Mouse (Mus musculus) midbrain, embryonic 16.5 days (tissue): ENCODE measurements around the gene Slc10a1. TPM values are rescaled to one million over a fixed set of nuclear protein-coding genes. Genes with fewer than 3 reads are reported as not detected.
A peak's percentile ranks its signal among the peaks of the same experiment; 100 is the strongest.

Experiments
- ATAC-seq: fragments of 200-750 bp; cut with Nextera tagmentation; 2 replicates; pipeline ENCODE4 v1.8.0; 2017; ENCODE audit warnings: moderate TSS enrichment
- H3K27ac ChIP-seq: fragments of 300-500 bp; sonication (generic); 2 replicates; pipeline ENCODE4 v1.5.1; 2014; ENCODE audit warnings: mild to moderate bottlenecking, low read length, mixed read lengths
- H3K27me3 ChIP-seq: fragments of 300-500 bp; sonication (generic); 2 replicates; pipeline ENCODE4 v1.6.1; 2014; ENCODE audit warnings: low read depth, low read length, mixed read lengths; ENCODE audit not compliant: control insufficient read depth, insufficient read depth
- H3K36me3 ChIP-seq: fragments of 300-500 bp; sonication (generic); 2 replicates; pipeline ENCODE4 v1.6.1; 2014; ENCODE audit warnings: mild to moderate bottlenecking, low read length, moderate library complexity, mixed read lengths; ENCODE audit not compliant: control insufficient read depth, insufficient read depth
- H3K4me1 ChIP-seq: fragments of 300-500 bp; sonication (generic); 2 replicates; pipeline ENCODE4 v1.6.1; 2014; ENCODE audit warnings: mild to moderate bottlenecking, low read length, mixed read lengths; ENCODE audit not compliant: control insufficient read depth, insufficient read depth
- H3K4me2 ChIP-seq: fragments of 300-500 bp; sonication (generic); 2 replicates; pipeline ENCODE4 v1.6.1; 2014; ENCODE audit warnings: mild to moderate bottlenecking, low read length, mixed read lengths
- H3K4me3 ChIP-seq: fragments of 300-500 bp; sonication (generic); 2 replicates; pipeline ENCODE4 v1.5.1; 2014; ENCODE audit warnings: low read depth, mild to moderate bottlenecking, low read length, moderate library complexity, mixed read lengths
- H3K9ac ChIP-seq: fragments of 300-500 bp; sonication (generic); 2 replicates; pipeline ENCODE4 v1.6.1; 2014; ENCODE audit warnings: low read depth, low read length, mixed read lengths
- H3K9me3 ChIP-seq: fragments of 300-500 bp; sonication (generic); replicated peaks from 2 replicates; pipeline ENCODE4 v1.6.1; 2014; ENCODE audit warnings: mild to moderate bottlenecking, low read length, mixed read lengths; ENCODE audit not compliant: control insufficient read depth, poor library complexity, severe bottlenecking
- WGBS: fragments of 180-500 bp; shearing (Covaris S2); extraction: QIAGEN DNeasy Blood & Tissue Kit; methylation state at CpG from one replicate; pipeline ENCODE4 v1.1.7; 2014; 5-methylcytosine and 5-hydroxymethylcytosine counted together
- polyA plus RNA-seq: library from polyadenylated mRNA; unstranded; fragments of >200 nt; fragmentation: Nextera tagmentation; extraction: Ambion mirVana; gene quantifications from 2 replicates; pipeline ENCODE4 v1.2.1, GENCODE M21; 2015

Gene Slc10a1
- polyA plus RNA-seq, 1 experiment from 2014 or later, result 0.45 TPM

DNA sequence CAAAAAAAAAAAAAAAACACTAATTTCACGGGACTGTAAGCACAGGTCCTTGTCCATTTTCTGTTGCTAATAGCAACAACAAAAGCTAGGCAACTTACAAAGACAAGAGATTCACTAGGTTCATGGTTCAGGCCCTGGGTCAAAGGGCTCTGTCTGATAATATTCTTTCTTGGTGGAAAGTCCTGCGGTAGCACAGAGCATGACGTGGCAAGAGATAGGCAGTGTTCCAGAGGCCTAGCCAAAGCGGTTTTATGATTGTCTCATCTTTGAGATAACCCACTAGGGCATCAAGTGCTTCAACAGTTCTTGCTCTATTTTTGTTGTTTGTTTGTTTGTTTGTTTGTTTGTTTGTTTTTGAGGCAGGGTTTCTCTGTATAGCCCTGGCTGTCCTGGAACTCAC is 42.0 kb downstream of the Slc10a1 start:
- no peak for ATAC-seq
- Histone ChIP-seq H3K36me3 (no peaks in the 10 kb centered on the region), H3K4me3 (no peak overlapping the region), H3K27ac (no peak overlapping the region), H3K27me3 (no peaks in the 10 kb centered on the region), H3K9me3 (no peaks in the 10 kb centered on the region), H3K4me1 (0 out of 2 replicates have a peak, but pooled peaks cover 4% of the 10 kb centered on the region), H3K9ac (no peak overlapping the region), H3K4me2 (no peak overlapping the region)
- WGBS, result 80% methylated on average over 4 of the region's 4 CpGs

DNA sequence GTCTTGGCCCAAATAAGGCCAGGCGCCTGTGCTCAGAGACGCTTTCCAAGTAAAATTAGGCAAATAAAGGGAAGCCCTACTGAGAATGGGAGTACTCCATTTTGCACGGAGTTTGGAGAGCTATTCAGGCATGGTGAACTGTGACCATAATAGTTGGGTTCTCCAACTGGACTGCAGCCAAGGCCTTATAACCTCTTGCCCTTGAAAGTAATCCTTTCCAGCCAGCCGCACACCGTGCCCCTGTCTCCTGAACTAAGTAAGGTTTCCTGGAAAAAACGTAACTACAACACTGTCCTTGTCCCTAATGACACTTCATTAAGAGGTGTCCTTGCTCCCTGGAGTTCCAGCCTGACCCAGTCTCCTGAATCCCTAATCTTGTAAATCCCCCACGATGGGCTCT is 42.6 kb downstream of the Slc10a1 start:
- H3K4me1 ChIP-seq, result 0 out of 2 replicates have a peak, but pooled peaks cover 4% of the 10 kb centered on the region
- no peaks in the 10 kb centered on the region for H3K9me3 ChIP-seq
- H3K27me3 ChIP-seq, result no peaks in the 10 kb centered on the region
- ATAC-seq, result no peak
- H3K4me2 ChIP-seq, result no peak overlapping the region
- H3K9ac ChIP-seq, result no peak overlapping the region
- H3K27ac ChIP-seq, result no peak overlapping the region
- H3K4me3 ChIP-seq, result no peak overlapping the region
- 22% methylated on average over 7 of the region's 7 CpGs for WGBS
- no peaks in the 10 kb centered on the region for H3K36me3 ChIP-seq

DNA sequence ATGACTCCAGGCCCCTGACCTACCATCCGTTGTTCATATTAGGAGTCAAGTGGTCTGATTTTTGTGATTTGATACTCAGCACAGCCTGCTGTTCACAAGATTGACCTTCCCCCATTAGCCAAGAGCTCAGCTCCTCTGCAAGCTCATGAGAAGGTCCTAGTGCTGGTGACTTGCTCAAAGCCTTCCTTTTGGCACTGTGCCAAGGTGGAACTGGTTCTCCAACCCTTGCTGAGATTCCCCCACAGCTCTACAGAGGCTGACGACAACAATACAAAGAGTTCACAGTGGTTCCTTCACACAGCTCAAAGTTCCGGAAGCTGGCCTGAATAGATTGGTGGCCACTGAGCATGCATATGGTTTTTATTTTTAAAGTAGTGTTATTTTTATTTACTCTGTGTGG is 44.3 kb downstream of the Slc10a1 start:
- H3K9me3 ChIP-seq, result no peaks in the 10 kb centered on the region
- H3K4me2 ChIP-seq, result no peak overlapping the region
- 76% methylated on average over 3 of the region's 3 CpGs for WGBS
- 0 out of 2 replicates have a peak, but pooled peaks cover 4% of the 10 kb centered on the region for H3K4me1 ChIP-seq
- ATAC-seq, result no peak
- no peak overlapping the region for H3K27ac ChIP-seq
- H3K4me3 ChIP-seq, result no peak overlapping the region
- H3K27me3 ChIP-seq, result no peaks in the 10 kb centered on the region
- H3K9ac ChIP-seq, result no peak overlapping the region
- no peaks in the 10 kb centered on the region for H3K36me3 ChIP-seq

DNA sequence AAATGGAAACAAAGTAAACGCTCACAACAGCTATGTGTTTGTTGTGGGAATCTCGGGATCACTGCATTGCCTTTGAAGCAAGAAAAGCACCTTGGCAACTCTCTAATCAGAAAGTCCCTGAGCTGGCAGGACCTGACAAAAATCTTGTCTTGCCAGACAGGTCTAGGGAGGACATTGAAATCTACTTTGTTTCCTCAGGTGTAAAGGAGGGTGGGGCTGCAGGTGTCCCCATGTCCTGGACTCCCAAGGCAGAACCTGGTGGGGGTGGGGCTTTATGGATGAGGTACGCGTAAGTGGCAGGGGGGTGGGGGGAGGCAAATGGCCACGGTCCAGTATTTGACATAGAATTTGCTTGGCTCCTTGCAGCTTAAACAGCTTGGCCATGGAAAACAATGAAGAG is 44.9 kb downstream of the Slc10a1 start:
- Histone ChIP-seq H3K4me3 (no peak overlapping the region), H3K4me2 (no peak overlapping the region), H3K9ac (no peak overlapping the region), H3K4me1 (0 out of 2 replicates have a peak, but pooled peaks cover 4% of the 10 kb centered on the region), H3K9me3 (no peaks in the 10 kb centered on the region), H3K27me3 (no peaks in the 10 kb centered on the region), H3K36me3 (no peaks in the 10 kb centered on the region), H3K27ac (no peak overlapping the region)
- 64% methylated on average over 5 of the region's 5 CpGs for WGBS
- no peak for ATAC-seq

DNA sequence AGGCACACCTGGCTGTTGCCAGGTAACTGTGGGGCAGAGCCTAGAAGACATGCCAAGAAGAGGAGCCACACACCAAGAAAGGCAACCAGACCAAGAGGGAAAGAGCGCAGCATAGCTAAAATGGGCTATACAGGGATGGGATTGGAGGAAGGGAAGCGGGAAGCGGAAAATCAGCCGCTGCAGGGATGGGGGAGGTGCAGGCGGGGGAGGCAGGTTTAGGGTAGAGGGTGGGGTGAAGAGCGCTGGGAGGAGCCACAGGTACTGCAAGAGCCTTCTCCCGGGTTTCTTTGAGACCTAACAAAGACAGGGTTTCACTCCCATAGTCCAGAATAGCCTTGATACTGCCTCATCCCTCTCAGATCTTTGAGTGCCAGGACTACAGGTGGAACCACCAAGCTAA is 45.6 kb downstream of the Slc10a1 start:
- 14% methylated on average over 7 of the region's 7 CpGs for WGBS
- no peaks in the 10 kb centered on the region for H3K27me3 ChIP-seq
- H3K9me3 ChIP-seq, result no peaks in the 10 kb centered on the region
- H3K36me3 ChIP-seq, result no peaks in the 10 kb centered on the region
- ATAC-seq, result no peak
- 0 out of 2 replicates have a peak, but pooled peaks cover 4% of the 10 kb centered on the region for H3K4me1 ChIP-seq
- H3K27ac ChIP-seq, result no peak overlapping the region
- peak overlapping the region; percentile 50 for H3K4me2 ChIP-seq
- 0 out of 2 replicates have a peak overlapping the region, but pooled peaks have one; percentile 25 for H3K9ac ChIP-seq
- peak overlapping the region; percentile 20 for H3K4me3 ChIP-seq

DNA sequence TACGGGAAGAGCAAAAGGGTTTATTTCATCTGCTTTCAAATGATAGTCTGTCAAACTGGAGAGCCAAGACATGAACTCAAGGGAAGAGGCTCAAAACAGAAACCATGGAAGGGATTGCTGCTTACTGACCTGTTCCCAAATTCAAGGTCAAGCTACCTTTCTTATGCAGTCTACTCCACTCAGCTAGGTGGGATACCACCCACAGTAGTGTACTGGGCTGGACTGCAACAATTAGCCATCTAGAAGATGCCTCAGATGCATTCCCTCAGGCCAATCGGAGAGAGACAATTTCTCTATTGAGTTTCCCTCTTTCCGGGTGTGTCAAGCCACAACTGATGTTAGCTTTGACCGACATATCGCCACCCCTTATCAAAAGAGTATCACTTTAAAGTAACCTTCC is 47.2 kb downstream of the Slc10a1 start:
- Histone ChIP-seq H3K9ac (no peak overlapping the region), H3K4me3 (no peak overlapping the region), H3K4me1 (0 out of 2 replicates have a peak, but pooled peaks cover 4% of the 10 kb centered on the region), H3K27me3 (no peaks in the 10 kb centered on the region), H3K36me3 (no peaks in the 10 kb centered on the region), H3K4me2 (no peak overlapping the region), H3K9me3 (no peaks in the 10 kb centered on the region), H3K27ac (no peak overlapping the region)
- no peak for ATAC-seq
- WGBS, result 96% methylated on average over 5 of the region's 5 CpGs

DNA sequence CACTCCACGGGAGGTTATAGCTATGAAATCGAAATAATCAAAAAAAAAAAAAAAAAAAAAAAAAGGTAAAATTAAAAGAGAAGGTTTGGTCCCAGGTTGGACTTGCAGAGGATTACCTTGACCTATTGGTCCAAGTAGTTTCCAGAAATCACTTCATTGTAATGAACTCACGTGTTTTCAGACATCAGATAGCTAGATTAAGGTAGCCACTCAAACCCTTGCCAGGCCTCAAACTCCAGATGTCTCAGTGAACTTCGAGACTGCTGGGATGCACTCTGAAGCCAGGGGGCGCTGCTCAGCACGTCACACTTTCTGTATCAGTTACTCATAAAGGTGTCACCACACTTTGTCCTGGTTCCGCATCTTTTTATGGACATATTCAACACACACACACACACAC is 50.7 kb downstream of the Slc10a1 start:
- Histone ChIP-seq H3K27me3 (no peaks in the 10 kb centered on the region), H3K4me2 (no peak overlapping the region), H3K4me1 (0 out of 2 replicates have a peak, but pooled peaks cover 1% of the 10 kb centered on the region), H3K9me3 (no peaks in the 10 kb centered on the region), H3K36me3 (no peaks in the 10 kb centered on the region), H3K4me3 (no peak overlapping the region), H3K9ac (no peak overlapping the region), H3K27ac (no peak overlapping the region)
- no peak for ATAC-seq
- whole genome bisulfite sequencing, result 61% methylated on average over 7 of the region's 7 CpGs

DNA sequence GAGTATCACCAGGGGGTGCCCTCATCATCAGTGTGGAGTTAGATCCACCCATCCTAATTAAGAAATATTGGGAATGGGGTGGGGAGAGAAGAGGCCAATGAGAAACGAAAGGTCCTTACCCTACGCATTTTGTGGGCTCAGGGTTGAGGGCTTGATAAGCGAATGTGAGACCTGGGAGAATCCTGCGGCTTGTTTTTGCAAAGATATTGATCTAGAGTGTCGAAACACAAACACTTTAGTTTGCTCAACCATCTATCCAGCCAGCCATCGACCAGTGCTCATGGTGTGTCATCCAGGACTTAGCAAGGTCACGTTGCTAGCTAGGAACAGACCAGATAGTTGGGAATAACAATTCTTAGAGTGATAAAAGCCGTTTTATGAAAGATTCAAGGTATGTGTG is 58.9 kb downstream of the Slc10a1 start:
- Histone ChIP-seq H3K4me3 (no peak overlapping the region), H3K4me2 (no peak overlapping the region), H3K9ac (no peak overlapping the region), H3K27ac (no peak overlapping the region), H3K27me3 (no peaks in the 10 kb centered on the region), H3K4me1 (no peaks in the 10 kb centered on the region), H3K36me3 (no peaks in the 10 kb centered on the region), H3K9me3 (no peaks in the 10 kb centered on the region)
- no peak for ATAC-seq
- 92% methylated on average over 8 of the region's 8 CpGs for WGBS
